Mouse (Mus musculus) heart, embryonic 15.5 days (tissue): Measurements from ENCODE around the gene Adgrl3. TPM values are rescaled to one million over a fixed set of nuclear protein-coding genes. Genes with fewer than 3 reads are reported as not detected.

Source experiments
- ATAC-seq: fragments of 200-750 bp; cut with Nextera tagmentation; replicated peaks from 2 replicates; pipeline ENCODE4 v1.8.0; 2017; ENCODE audit warnings: low read depth, moderate TSS enrichment; ENCODE audit not compliant: insufficient number of reproducible peaks, insufficient read depth, low FRiP score
- H3K27ac ChIP-seq: fragments of 300-500 bp; sonication (generic); 2 replicates; pipeline ENCODE4 v1.5.1; 2015; ENCODE audit warnings: mild to moderate bottlenecking, inconsistent platforms
- H3K27me3 ChIP-seq: fragments of 300-500 bp; sonication (generic); 2 replicates; pipeline ENCODE4 v1.6.1; 2015; ENCODE audit warnings: inconsistent platforms
- H3K36me3 ChIP-seq: fragments of 300-500 bp; sonication (generic); 2 replicates; pipeline ENCODE4 v1.6.1; 2015; ENCODE audit warnings: mild to moderate bottlenecking, inconsistent platforms
- H3K4me1 ChIP-seq: fragments of 300-500 bp; sonication (generic); replicated peaks from 2 replicates; pipeline ENCODE4 v1.6.1; 2015; ENCODE audit warnings: inconsistent platforms
- H3K4me2 ChIP-seq: fragments of 300-500 bp; sonication (generic); 2 replicates; pipeline ENCODE4 v1.6.1; 2015; ENCODE audit warnings: inconsistent platforms, mild to moderate bottlenecking, moderate library complexity
- H3K4me3 ChIP-seq: fragments of 300-500 bp; sonication (generic); 2 replicates; pipeline ENCODE4 v1.5.1; 2015; ENCODE audit warnings: mild to moderate bottlenecking, inconsistent platforms
- H3K9ac ChIP-seq: fragments of 300-500 bp; sonication (generic); 2 replicates; pipeline ENCODE4 v1.6.1; 2015; ENCODE audit warnings: mild to moderate bottlenecking, inconsistent platforms
- H3K9me3 ChIP-seq: fragments of 300-500 bp; sonication (generic); replicated peaks from 2 replicates; pipeline ENCODE4 v1.6.1; 2016; ENCODE audit warnings: inconsistent platforms
- WGBS: fragments of 180-500 bp; shearing (Covaris S2); methylation state at CpG from one replicate; pipeline ENCODE4 v1.1.7; 2015; ENCODE audit warnings: mixed read lengths; 5-methylcytosine and 5-hydroxymethylcytosine counted together
- polyA plus RNA-seq: library from polyadenylated mRNA; unstranded; fragments of >200 nt; fragmentation: Nextera tagmentation; extraction: Ambion mirVana; gene quantifications from 2 replicates; pipeline ENCODE4 v1.2.1, GENCODE M21; 2015

Adgrl3 gene
- 5.2 and 5.4 TPM in 2 replicates for polyA plus RNA-seq

DNA sequence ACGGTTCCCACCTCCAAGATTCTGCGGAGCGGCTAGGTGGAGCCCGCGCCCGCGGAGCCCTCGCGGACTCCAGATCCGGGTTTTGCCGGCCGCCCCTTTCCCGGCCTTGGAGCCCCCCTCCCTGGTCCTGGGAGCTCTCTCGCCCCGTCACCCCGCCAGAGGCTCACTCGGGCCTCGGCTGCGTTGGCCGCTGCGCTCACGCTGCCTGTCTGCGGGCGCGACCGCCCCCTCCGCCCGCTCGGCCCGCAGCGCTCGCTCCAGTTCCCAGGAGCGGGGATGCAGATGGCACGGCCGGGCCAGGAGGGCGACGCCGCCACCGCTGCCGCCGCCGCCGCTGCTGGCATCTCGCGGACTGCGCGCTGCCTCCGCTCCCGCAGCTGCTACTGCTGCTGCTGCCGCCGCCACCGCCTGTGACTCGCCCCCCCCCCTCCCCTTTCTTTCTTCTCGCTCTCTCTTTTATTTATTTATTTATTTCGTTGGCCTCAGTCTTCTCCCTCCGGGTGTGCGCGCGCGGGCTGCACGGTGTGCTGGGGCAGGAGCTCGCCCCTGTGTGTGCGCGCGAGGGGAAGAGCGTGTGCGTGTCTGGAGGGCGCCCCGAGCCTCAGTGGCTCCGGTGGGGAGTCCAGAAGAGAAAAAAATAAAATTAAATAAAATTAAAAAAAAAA lies at the start of gene Adgrl3:
Gene Adgrl3, plus strand, starts transcription at position 549 of the 665 bp plus-strand sequence.
- Histone ChIP-seq H3K27me3 (no peaks in the 10 kb centered on the region), H3K4me1 (peaks cover 28% of the 10 kb centered on the region), H3K36me3 (no peaks in the 10 kb centered on the region), H3K9ac (peak within 1 kb of the TSS; percentile 63), H3K9me3 (no peaks in the 10 kb centered on the region), H3K27ac (peak within 1 kb of the TSS; percentile 62), H3K4me3 (peak within 1 kb of the TSS; percentile 65), H3K4me2 (peak within 1 kb of the TSS; percentile 97)
- ATAC-seq: peak; percentile 80
- under 1% methylated on average over 64 of the region's 70 CpGs for WGBS

DNA sequence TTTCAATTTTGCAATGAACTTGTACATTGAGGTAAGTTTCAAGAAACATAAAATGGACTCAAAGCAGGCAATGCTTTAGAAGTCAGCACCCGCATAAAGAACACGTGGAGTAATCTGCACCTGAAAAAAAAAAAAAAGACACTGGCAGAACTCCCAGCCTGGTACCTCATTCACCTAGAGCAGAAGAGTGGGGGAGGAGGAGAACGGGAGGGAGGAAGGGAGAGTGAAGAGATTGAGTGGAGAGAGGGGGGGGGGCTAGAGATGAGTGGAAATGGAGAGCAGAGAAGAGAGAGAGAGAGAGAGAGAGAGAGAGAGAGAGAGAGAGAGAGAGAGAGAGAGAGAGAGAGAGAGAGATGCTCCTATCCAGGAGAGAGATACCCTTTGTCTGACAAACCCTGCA lies 772 bp upstream of the Adgrl3 start:
- Histone ChIP-seq H3K4me1 (peaks cover 27% of the 10 kb centered on the region), H3K27me3 (no peaks in the 10 kb centered on the region), H3K4me2 (peak overlapping the region; percentile 97), H3K27ac (peak overlapping the region; percentile 62; the same call in 1 of the 2 replicates), H3K9me3 (no peaks in the 10 kb centered on the region), H3K36me3 (no peaks in the 10 kb centered on the region), H3K4me3 (peak overlapping the region; percentile 65), H3K9ac (no peak overlapping the region)
- WGBS: 5% methylated on average over 3 of the region's 3 CpGs
- no peak for ATAC-seq

DNA sequence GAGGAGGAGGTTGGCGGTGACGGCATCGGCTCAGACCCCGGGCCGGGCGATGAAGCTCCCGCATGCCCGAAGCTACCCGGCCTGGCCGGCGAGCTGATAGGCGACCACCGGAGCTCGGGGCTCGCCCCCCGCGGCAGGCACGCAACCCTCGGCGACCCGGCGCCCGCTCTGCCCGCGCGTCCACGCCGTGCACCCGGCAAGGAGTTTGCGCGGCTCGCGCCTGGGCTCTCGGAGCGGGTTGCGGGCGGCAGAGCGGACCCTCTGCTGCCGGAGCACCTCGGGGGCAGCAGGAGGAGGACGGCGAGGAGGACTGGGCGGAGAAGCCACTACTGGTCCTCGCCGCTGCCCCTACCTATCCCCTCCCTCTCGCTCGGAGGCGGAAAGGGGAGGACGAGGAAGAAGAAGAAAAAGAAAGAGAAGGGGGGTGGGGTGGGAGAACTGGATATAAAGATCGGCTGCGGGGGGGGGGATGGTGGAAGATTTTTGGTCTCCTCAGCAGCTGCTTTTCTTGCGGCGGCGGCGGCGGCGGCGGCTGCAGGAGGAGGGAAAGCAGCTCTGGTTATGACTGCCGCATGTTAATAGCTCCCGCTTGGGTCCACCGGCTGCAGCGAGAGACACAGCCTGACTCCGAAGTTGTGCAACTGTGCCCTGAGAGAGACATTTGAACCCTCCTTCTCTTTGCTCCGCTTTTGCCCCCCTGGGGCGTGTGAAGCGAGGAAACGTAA lies 505 bp downstream of the Adgrl3 start:
- ATAC-seq: peak; percentile 16; the same call in 1 of the 2 replicates
- Histone ChIP-seq H3K4me1 (peaks cover 28% of the 10 kb centered on the region), H3K27ac (peak overlapping the region; percentile 62), H3K4me2 (peak overlapping the region; percentile 97), H3K9ac (peak overlapping the region; percentile 63), H3K4me3 (peak overlapping the region; percentile 65), H3K27me3 (no peaks in the 10 kb centered on the region), H3K36me3 (no peaks in the 10 kb centered on the region), H3K9me3 (no peaks in the 10 kb centered on the region)
- under 1% methylated on average over 63 of the region's 67 CpGs for WGBS

DNA sequence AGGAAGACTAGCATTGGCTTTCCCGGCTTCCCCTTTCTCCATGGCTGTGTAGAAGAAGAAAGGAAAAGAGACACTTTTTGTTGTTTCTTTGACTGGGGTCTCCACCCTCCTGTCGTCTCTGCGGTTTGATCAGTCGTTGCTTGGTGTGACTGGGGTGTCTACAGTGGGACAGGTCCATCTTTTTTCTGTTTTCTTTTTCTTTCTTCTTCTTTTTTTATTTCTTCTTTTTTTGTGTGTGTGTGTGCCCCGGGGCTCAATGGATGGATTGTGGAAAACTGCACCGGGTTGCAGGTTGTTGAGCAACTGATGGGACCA lies 1.0 kb downstream of the Adgrl3 start:
- peak overlapping the region; percentile 65 for H3K4me3 ChIP-seq
- peaks cover 28% of the 10 kb centered on the region for H3K4me1 ChIP-seq
- no peaks in the 10 kb centered on the region for H3K36me3 ChIP-seq
- H3K4me2 ChIP-seq: peak overlapping the region; percentile 97
- no peaks in the 10 kb centered on the region for H3K27me3 ChIP-seq
- peak overlapping the region; percentile 62 for H3K27ac ChIP-seq
- H3K9ac ChIP-seq: peak overlapping the region; percentile 63
- no peak for ATAC-seq
- no peaks in the 10 kb centered on the region for H3K9me3 ChIP-seq
- WGBS: under 1% methylated on average over 6 of the region's 6 CpGs

DNA sequence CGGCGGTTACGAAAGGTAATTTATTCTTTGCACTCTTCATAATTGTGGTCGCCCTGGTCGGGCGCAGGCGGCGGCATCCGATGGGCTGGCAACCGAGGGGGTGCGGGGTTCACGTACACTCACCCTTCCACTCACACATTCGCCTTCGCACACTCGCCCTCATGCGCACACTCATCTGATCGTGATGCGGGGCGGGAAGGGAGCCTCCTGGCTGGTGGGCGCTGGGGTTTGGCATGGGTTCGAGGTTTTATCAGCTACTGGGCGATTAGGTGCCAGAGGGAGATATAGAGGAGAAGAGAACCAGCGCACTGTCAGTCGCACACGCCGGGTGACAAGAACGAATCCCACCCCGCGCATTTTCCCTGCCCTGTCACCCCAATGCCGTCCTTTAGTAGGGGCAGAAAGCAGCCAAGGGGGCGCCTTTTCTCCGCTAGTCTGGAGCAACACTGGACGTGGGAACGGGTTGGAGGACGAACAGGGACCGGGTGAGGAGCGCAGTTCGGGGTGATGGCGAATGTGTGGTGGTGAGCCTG lies 1.5 kb downstream of the Adgrl3 start:
- no peaks in the 10 kb centered on the region for H3K9me3 ChIP-seq
- no peaks in the 10 kb centered on the region for H3K27me3 ChIP-seq
- peak overlapping the region; percentile 97 for H3K4me2 ChIP-seq
- H3K27ac ChIP-seq: no peak overlapping the region
- H3K4me1 ChIP-seq: peaks cover 28% of the 10 kb centered on the region
- WGBS: under 1% methylated on average over 39 of the region's 39 CpGs
- peak overlapping the region; percentile 65 for H3K4me3 ChIP-seq
- ATAC-seq: no peak
- H3K9ac ChIP-seq: peak overlapping the region; percentile 63
- no peaks in the 10 kb centered on the region for H3K36me3 ChIP-seq

DNA sequence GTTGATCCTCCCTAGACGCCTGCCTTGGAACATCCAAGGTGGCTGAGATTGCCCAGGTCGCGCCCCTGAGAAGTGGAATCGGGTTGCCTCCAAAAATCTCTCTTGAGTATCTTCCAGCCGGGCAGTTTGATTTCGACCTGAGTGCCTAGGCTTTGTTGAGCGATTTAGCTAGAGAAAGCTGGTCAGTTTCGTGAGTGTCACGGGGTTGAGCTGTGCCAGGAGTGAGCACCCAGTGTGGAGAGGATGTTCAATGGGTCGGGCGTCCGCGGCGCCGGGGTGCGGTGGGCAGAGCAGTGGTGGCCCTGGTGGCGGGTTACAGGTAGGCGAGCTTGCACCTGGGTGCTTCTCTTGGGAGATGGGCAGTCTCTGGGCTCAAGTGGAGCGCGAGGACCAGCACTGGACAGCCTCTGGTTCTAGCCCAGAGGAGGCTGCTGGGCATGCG lies 1.9 kb downstream of the Adgrl3 start:
- no peaks in the 10 kb centered on the region for H3K9me3 ChIP-seq
- peak overlapping the region; percentile 63 for H3K9ac ChIP-seq
- peaks cover 28% of the 10 kb centered on the region for H3K4me1 ChIP-seq
- H3K4me2 ChIP-seq: peak overlapping the region; percentile 97
- no peaks in the 10 kb centered on the region for H3K27me3 ChIP-seq
- H3K27ac ChIP-seq: no peak overlapping the region
- H3K4me3 ChIP-seq: peak overlapping the region; percentile 65
- no peak for ATAC-seq
- no peaks in the 10 kb centered on the region for H3K36me3 ChIP-seq
- 2% methylated on average over 21 of the region's 21 CpGs for whole genome bisulfite sequencing

DNA sequence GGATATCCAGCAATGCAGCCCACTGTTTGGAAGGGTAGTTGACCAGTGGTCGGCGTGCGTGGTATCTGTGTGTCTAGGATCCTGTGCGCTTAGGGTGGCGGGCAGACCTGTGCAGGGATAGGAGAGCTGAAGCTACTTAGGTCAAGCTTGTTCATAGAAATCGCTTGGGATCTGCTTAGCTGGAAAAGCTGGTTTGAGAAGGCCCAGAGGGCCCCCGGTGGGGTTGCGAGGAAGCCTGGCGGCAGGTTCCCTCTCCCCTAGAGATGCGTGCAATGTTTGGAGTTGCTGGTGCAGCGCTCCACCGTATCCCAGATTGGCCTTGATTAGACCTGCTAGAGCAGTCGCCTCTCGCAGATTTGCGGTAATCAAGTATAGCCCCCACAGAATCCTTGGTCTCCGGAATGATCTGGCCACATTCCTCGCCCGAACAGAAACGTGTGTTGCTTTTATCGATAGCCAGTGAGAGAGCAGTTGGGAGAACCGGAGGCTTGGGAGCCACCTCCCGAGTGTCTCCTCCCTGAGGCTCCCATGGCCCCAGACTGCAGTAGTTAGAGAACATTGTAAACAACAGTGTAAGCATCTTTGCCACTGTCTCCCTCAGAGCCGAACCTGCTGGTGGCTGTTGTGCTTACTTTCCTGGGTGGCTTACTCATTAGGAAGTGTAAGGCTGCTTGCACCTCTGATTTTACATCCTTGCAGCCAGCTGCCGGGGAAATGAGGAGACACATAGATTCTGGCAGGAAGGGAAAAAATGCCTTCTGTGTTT lies 2.6 kb downstream of the Adgrl3 start:
- H3K4me3 ChIP-seq: peak overlapping the region; percentile 65

DNA sequence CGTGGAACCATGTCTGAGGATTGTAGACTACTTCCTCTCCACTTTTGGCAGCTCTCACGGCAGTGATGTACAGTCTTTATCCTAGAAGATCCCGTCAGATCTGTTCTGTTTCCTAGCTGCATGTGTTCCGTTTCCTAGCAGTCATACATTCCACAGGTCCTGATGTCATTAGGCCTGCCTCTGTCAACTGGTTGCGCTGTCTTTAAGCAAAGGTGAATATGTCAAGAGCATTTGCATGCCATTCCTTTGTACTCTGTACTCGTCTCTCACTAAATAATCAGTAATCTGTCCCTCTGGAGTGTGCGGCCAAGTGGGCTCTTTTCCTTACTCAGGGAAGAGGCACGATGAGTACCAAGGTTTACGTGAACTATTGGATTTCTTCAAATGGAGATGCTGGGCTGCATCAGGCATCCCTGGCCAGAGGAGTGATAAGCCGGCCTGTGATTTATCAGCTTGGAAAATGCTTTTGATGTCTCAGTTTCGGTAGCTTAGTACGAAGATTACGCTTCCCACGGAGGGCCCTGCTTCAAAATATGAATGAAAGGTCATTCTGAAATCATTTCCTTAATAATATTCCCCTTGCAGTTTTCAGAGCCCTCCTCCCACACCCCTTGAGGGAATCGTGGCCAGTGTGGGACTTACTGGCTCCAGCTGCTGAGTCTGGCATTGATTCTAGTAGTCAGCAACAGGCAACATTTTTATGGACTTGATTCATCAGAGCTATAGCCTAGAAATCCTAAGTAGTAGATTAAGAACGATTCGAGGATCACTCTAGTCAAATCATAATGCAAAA lies 4.2 kb downstream of the Adgrl3 start:
- no peaks in the 10 kb centered on the region for H3K27me3 ChIP-seq
- peaks cover 28% of the 10 kb centered on the region for H3K4me1 ChIP-seq
- no peaks in the 10 kb centered on the region for H3K9me3 ChIP-seq
- H3K4me3 ChIP-seq: peak overlapping the region; percentile 0; the same call in 1 of the 2 replicates
- H3K27ac ChIP-seq: no peak overlapping the region
- no peak for ATAC-seq
- H3K4me2 ChIP-seq: peak overlapping the region; percentile 49
- no peak overlapping the region for H3K9ac ChIP-seq
- no peaks in the 10 kb centered on the region for H3K36me3 ChIP-seq
- WGBS: 22% methylated on average over 17 of the region's 17 CpGs

More for the DNA sequence above, 2.6 kb downstream of the Adgrl3 start:
- no peaks in the 10 kb centered on the region for H3K9me3 ChIP-seq
- no peaks in the 10 kb centered on the region for H3K27me3 ChIP-seq
- H3K36me3 ChIP-seq: no peaks in the 10 kb centered on the region
- H3K4me2 ChIP-seq: peak overlapping the region; percentile 97
- WGBS: 3% methylated on average over 24 of the region's 24 CpGs
- ATAC-seq: no peak
- peak overlapping the region; percentile 63 for H3K9ac ChIP-seq
- no peak overlapping the region for H3K27ac ChIP-seq
- H3K4me1 ChIP-seq: peaks cover 28% of the 10 kb centered on the region

DNA sequence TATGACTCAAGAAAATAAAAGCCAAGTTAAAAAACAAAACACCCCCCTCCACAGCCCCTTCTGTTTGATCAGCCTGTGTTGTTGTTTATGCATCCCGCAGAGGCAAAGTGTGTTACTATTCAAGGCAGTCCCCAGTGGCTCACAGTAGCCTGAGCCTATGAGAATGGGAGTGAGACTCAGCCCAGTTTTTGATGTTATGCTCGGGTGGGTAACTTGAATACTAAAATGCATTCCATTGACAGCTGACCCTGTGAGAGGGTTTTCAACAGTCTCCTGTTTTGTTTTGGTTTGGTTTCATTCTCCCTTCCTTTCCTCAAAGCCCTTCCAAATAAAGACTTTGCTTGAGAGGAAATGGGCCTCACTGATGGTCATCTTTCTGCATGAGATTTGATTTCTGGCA lies 8.9 kb downstream of the Adgrl3 start:
- Histone ChIP-seq H3K4me3 (no peak overlapping the region), H3K4me1 (peaks cover 4% of the 10 kb centered on the region; the same call in 1 of the 2 replicates), H3K9ac (no peak overlapping the region), H3K27me3 (no peaks in the 10 kb centered on the region), H3K27ac (no peak overlapping the region), H3K36me3 (no peaks in the 10 kb centered on the region), H3K9me3 (no peaks in the 10 kb centered on the region), H3K4me2 (no peak overlapping the region)
- ATAC-seq: no peak
- WGBS: 37% methylated on average over 2 of the region's 2 CpGs

DNA sequence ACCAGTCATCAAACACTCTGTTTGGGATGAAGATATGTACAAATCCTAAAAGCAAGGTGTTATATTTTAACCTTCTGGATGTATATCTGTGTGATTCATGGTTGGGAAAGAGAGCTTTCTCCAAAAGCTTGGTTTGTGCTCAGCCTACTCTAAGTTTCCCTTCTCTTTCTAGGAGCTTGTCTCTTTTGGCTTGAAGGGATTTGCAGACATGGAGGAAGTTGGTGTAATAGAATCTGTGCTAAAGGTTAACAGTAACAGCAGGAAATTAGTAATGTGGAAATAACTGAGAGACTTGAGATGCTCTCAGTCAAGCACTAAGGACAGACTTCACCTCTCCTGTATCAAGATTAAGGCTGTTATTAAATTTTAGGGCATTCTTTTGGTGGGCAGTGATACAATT lies 17.2 kb downstream of the Adgrl3 start:
- no peak overlapping the region for H3K4me3 ChIP-seq
- H3K27ac ChIP-seq: no peak overlapping the region
- no peak for ATAC-seq
- no peaks in the 10 kb centered on the region; the same call in 1 of the 2 replicates for H3K4me1 ChIP-seq
- H3K9me3 ChIP-seq: no peaks in the 10 kb centered on the region
- H3K27me3 ChIP-seq: no peaks in the 10 kb centered on the region
- H3K9ac ChIP-seq: no peak overlapping the region
- no peak overlapping the region for H3K4me2 ChIP-seq
- H3K36me3 ChIP-seq: no peaks in the 10 kb centered on the region
